Mouse (Mus musculus) C2C12 (cell line): ENCODE measurements around the gene Pdzd4.

Source experiments
- CEBPB ChIP-seq: IDR thresholded peaks from one replicate; pipeline ENCODE4 v1.6.1; 2011; ENCODE audit warnings: low read depth, mild to moderate bottlenecking, control low read depth, moderate library complexity
- CTCF ChIP-seq: IDR thresholded peaks from one replicate; pipeline ENCODE4 v1.5.1; 2011; ENCODE audit not compliant: control insufficient read depth, insufficient read depth, insufficient read length
- MYOG ChIP-seq: IDR thresholded peaks from one replicate; pipeline ENCODE4 v1.6.1; 2011; ENCODE audit not compliant: control insufficient read depth, insufficient read length; ENCODE audit errors: extremely low read depth
- USF1 ChIP-seq: IDR thresholded peaks from one replicate; pipeline ENCODE4 v1.6.1; 2011; ENCODE audit warnings: low read depth, mild to moderate bottlenecking, control low read depth, moderate library complexity

DNA sequence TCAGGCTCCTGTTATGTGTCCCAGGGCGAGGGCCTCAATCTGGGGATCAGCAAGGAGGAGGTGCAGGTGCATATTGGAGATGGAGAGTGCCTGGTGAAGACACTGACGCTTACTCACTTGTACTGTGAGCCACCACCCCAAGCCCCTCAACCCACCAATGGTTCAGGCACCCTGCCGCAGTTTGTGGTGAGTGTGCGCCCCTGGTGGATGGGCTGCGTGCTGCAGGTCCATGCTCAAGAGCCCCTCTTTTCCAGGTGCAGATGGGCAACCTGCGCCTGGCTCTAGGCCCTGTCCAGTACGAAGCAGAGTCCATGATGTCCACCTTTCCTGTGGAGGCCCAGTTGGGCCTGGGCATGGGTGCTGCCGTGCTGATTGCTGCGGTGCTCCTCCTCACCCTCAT lies 57.5 kb downstream of the Pdzd4 start:
- TF ChIP-seq CTCF: peak; percentile 11
- no peak for TF ChIP-seq CEBPB
- TF ChIP-seq USF1: no peak
- TF ChIP-seq MYOG: no peak
